Mouse (Mus musculus): ENCODE measurements at regions not wholly inside any gene's neighbourhood (a gene's known extent, or its start where the extent isn't known, plus 50 kb on each side); places are given as distances from the start of the nearest gene placed in this dataset.

GRCm38 (mm10) chr6:111820265-111820664 lies 453.3 kb upstream of the Lmcd1 start:
- TF ChIP-seq CTCF (IDR thresholded peaks at IDR 0.05; ENCODE audit: extremely low read depth, insufficient read depth, insufficient read length, insufficient replicate concordance) (no peak), POLR2A (IDR thresholded peaks at IDR 0.05; ENCODE audit: low read depth, low read length) (no peak)

All from spleen, adult 2 months (tissue).